Mouse (Mus musculus) lung, adult 2 months (tissue): ENCODE results near the gene Mas1.

Experiments used
- CTCF ChIP-seq: fragments of 200-500 bp; IDR thresholded peaks from 2 replicates; pipeline ENCODE4 v1.5.1; 2011; ENCODE audit warnings: mild to moderate bottlenecking, low read length, control low read depth; ENCODE audit not compliant: insufficient read depth
- POLR2A ChIP-seq: fragments of 200-500 bp; IDR thresholded peaks from 2 replicates; pipeline ENCODE4 v1.6.1; 2011; ENCODE audit warnings: low read depth, mild to moderate bottlenecking, control low read depth, low read length, borderline replicate concordance; ENCODE audit errors: extremely low read depth

GRCm38 (mm10) chr17:12796633-12797032 lies 71.3 kb downstream of the Mas1 start:
- TF ChIP-seq CTCF (no peak), POLR2A (no peak)
